Mouse (Mus musculus): ENCODE measurements around the gene Mier2. TPM values are rescaled to one million over a fixed set of nuclear protein-coding genes. Genes with fewer than 3 reads are reported as not detected.
A peak's percentile ranks its signal among the peaks of the same experiment; 100 is the strongest.

The Mier2 gene
- polyA plus RNA-seq, 1 experiment from 2014 or later, result 64.4 TPM

GRCm38 (mm10) chr10:79527453-79527845, 27.6 kb downstream of the Mier2 start:
- no peaks in the 10 kb centered on the region for H3K36me3 ChIP-seq (ENCODE audit: control insufficient read depth, insufficient read depth, low read length)
- no peak overlapping the region for H3K9ac ChIP-seq (ENCODE audit: low read length)
- H3K4me2 ChIP-seq (ENCODE audit: low read depth, low read length, severe bottlenecking), result no peak overlapping the region
- H3K4me3 ChIP-seq (ENCODE audit: low read depth, low read length), result no peak overlapping the region
- peak; percentile 33 for DNase-seq (ENCODE audit: low spot score)
- WGBS, result 87% methylated on average over 6 of the region's 6 CpGs
- H3K27me3 ChIP-seq (ENCODE audit: control insufficient read depth, insufficient read depth, low read length), result no peaks in the 10 kb centered on the region
- 0 out of 2 replicates have a peak, but pooled peaks cover 1% of the 10 kb centered on the region for H3K4me1 ChIP-seq (replicated peaks; ENCODE audit: control insufficient read depth, insufficient read depth, low read length)
- no peak for ATAC-seq (replicated peaks; ENCODE audit: low FRiP score)
- H3K9me3 ChIP-seq (ENCODE audit: control insufficient read depth, low read length), result no peaks in the 10 kb centered on the region
- no peak overlapping the region for H3K27ac ChIP-seq (ENCODE audit: low read depth, low read length)

- Histone ChIP-seq H3K4me2 (ENCODE audit: low read depth, low read length, severe bottlenecking) (no peak overlapping the region), H3K4me3 (ENCODE audit: low read depth, low read length) (no peak overlapping the region), H3K27me3 (ENCODE audit: control insufficient read depth, insufficient read depth, low read length) (no peaks in the 10 kb centered on the region), H3K27ac (ENCODE audit: low read depth, low read length) (no peak overlapping the region), H3K9me3 (ENCODE audit: control insufficient read depth, low read length) (no peaks in the 10 kb centered on the region), H3K36me3 (ENCODE audit: control insufficient read depth, insufficient read depth, low read length) (no peaks in the 10 kb centered on the region), H3K9ac (ENCODE audit: low read length) (no peak overlapping the region), H3K4me1 (replicated peaks; ENCODE audit: control insufficient read depth, insufficient read depth, low read length) (no peaks in the 10 kb centered on the region)
- WGBS, result 88% methylated on average over 12 of the region's 12 CpGs
- ATAC-seq (replicated peaks; ENCODE audit: low FRiP score) (no peak), DNase-seq (ENCODE audit: low spot score) (peak; percentile 50)
Observed at GRCm38 (mm10) chr10:79526661-79527452, 28.1 kb downstream of the Mier2 start.

GRCm38 (mm10) chr10:79525456-79526325, 29.3 kb downstream of the Mier2 start:
- Histone ChIP-seq H3K36me3 (ENCODE audit: control insufficient read depth, insufficient read depth, low read length) (no peaks in the 10 kb centered on the region), H3K4me1 (replicated peaks; ENCODE audit: control insufficient read depth, insufficient read depth, low read length) (no peaks in the 10 kb centered on the region), H3K9ac (ENCODE audit: low read length) (no peak overlapping the region), H3K9me3 (ENCODE audit: control insufficient read depth, low read length) (no peaks in the 10 kb centered on the region), H3K4me3 (ENCODE audit: low read depth, low read length) (no peak overlapping the region), H3K27ac (ENCODE audit: low read depth, low read length) (no peak overlapping the region), H3K4me2 (ENCODE audit: low read depth, low read length, severe bottlenecking) (no peak overlapping the region), H3K27me3 (ENCODE audit: control insufficient read depth, insufficient read depth, low read length) (no peaks in the 10 kb centered on the region)
- ATAC-seq (replicated peaks; ENCODE audit: low FRiP score) (no peak), DNase-seq (ENCODE audit: low spot score) (peak; percentile 41)
- 90% methylated on average over 8 of the region's 8 CpGs for WGBS

GRCm38 (mm10) chr10:79524433-79524832, 30.6 kb downstream of the Mier2 start:
- no peak for ATAC-seq (replicated peaks; ENCODE audit: low FRiP score)
- no peaks in the 10 kb centered on the region for H3K27me3 ChIP-seq (ENCODE audit: control insufficient read depth, insufficient read depth, low read length)
- 88% methylated on average over 1 of the region's 1 CpGs for WGBS

GRCm38 (mm10) chr10:79506709-79507108, 48.3 kb downstream of the Mier2 start:
- 93% methylated on average over 2 of the region's 2 CpGs for WGBS
- no peaks in the 10 kb centered on the region for H3K36me3 ChIP-seq (ENCODE audit: control insufficient read depth, insufficient read depth, low read length)

More at GRCm38 (mm10) chr10:79524433-79524832, 30.6 kb downstream of the Mier2 start:
- Histone ChIP-seq H3K9me3 (ENCODE audit: control insufficient read depth, low read length) (no peaks in the 10 kb centered on the region), H3K4me2 (ENCODE audit: low read depth, low read length, severe bottlenecking) (no peak overlapping the region), H3K9ac (ENCODE audit: low read length) (no peak overlapping the region), H3K4me1 (replicated peaks; ENCODE audit: control insufficient read depth, insufficient read depth, low read length) (no peaks in the 10 kb centered on the region), H3K36me3 (ENCODE audit: control insufficient read depth, insufficient read depth, low read length) (no peaks in the 10 kb centered on the region), H3K27ac (ENCODE audit: low read depth, low read length) (no peak overlapping the region), H3K4me3 (ENCODE audit: low read depth, low read length) (no peak overlapping the region)
- no peak for DNase-seq (ENCODE audit: low spot score)

GRCm38 (mm10) chr10:79502830-79503644, 52.0 kb downstream of the Mier2 start:
- no peak overlapping the region for H3K9ac ChIP-seq (ENCODE audit: low read length)
- DNase-seq (ENCODE audit: low spot score) (no peak), ATAC-seq (replicated peaks; ENCODE audit: low FRiP score) (no peak)
- no peaks in the 10 kb centered on the region for H3K4me1 ChIP-seq (replicated peaks; ENCODE audit: control insufficient read depth, insufficient read depth, low read length)
- H3K9me3 ChIP-seq (ENCODE audit: control insufficient read depth, low read length), result no peaks in the 10 kb centered on the region
- 73% methylated on average over 6 of the region's 6 CpGs for WGBS
- no peaks in the 10 kb centered on the region for H3K27me3 ChIP-seq (ENCODE audit: control insufficient read depth, insufficient read depth, low read length)
- H3K27ac ChIP-seq (ENCODE audit: low read depth, low read length), result no peak overlapping the region
- H3K4me3 ChIP-seq (ENCODE audit: low read depth, low read length), result no peak overlapping the region
- H3K4me2 ChIP-seq (ENCODE audit: low read depth, low read length, severe bottlenecking), result no peak overlapping the region
- no peaks in the 10 kb centered on the region for H3K36me3 ChIP-seq (ENCODE audit: control insufficient read depth, insufficient read depth, low read length)

More at GRCm38 (mm10) chr10:79506709-79507108, 48.3 kb downstream of the Mier2 start:
- no peak for DNase-seq (ENCODE audit: low spot score)
- no peak overlapping the region for H3K4me2 ChIP-seq (ENCODE audit: low read depth, low read length, severe bottlenecking)
- H3K4me3 ChIP-seq (ENCODE audit: low read depth, low read length), result no peak overlapping the region
- H3K27me3 ChIP-seq (ENCODE audit: control insufficient read depth, insufficient read depth, low read length), result no peaks in the 10 kb centered on the region
- ATAC-seq (replicated peaks; ENCODE audit: low FRiP score), result no peak
- H3K9ac ChIP-seq (ENCODE audit: low read length), result no peak overlapping the region
- no peak overlapping the region for H3K27ac ChIP-seq (ENCODE audit: low read depth, low read length)
- no peaks in the 10 kb centered on the region for H3K9me3 ChIP-seq (ENCODE audit: control insufficient read depth, low read length)
- H3K4me1 ChIP-seq (replicated peaks; ENCODE audit: control insufficient read depth, insufficient read depth, low read length), result no peaks in the 10 kb centered on the region

- no peak for DNase-seq (ENCODE audit: low spot score)
- Histone ChIP-seq H3K27me3 (ENCODE audit: control insufficient read depth, insufficient read depth, low read length) (no peaks in the 10 kb centered on the region), H3K36me3 (ENCODE audit: control insufficient read depth, insufficient read depth, low read length) (no peaks in the 10 kb centered on the region), H3K4me3 (ENCODE audit: low read depth, low read length) (no peak overlapping the region), H3K27ac (ENCODE audit: low read depth, low read length) (no peak overlapping the region), H3K4me1 (replicated peaks; ENCODE audit: control insufficient read depth, insufficient read depth, low read length) (no peaks in the 10 kb centered on the region), H3K9ac (ENCODE audit: low read length) (no peak overlapping the region), H3K9me3 (ENCODE audit: control insufficient read depth, low read length) (no peaks in the 10 kb centered on the region), H3K4me2 (ENCODE audit: low read depth, low read length, severe bottlenecking) (no peak overlapping the region)
- no peak for ATAC-seq (replicated peaks; ENCODE audit: low FRiP score)
- 31% methylated on average over 2 of the region's 2 CpGs for WGBS
Observed at GRCm38 (mm10) chr10:79496701-79497288, 58.2 kb downstream of the Mier2 start.

- no peaks in the 10 kb centered on the region for H3K9me3 ChIP-seq (ENCODE audit: control insufficient read depth, low read length)
- no peaks in the 10 kb centered on the region for H3K4me1 ChIP-seq (replicated peaks; ENCODE audit: control insufficient read depth, insufficient read depth, low read length)
- H3K27ac ChIP-seq (ENCODE audit: low read depth, low read length), result no peak overlapping the region
- H3K4me3 ChIP-seq (ENCODE audit: low read depth, low read length), result no peak overlapping the region
- H3K9ac ChIP-seq (ENCODE audit: low read length), result no peak overlapping the region
- no peaks in the 10 kb centered on the region for H3K27me3 ChIP-seq (ENCODE audit: control insufficient read depth, insufficient read depth, low read length)
- ATAC-seq (replicated peaks; ENCODE audit: low FRiP score) (no peak), DNase-seq (ENCODE audit: low spot score) (no peak)
- H3K4me2 ChIP-seq (ENCODE audit: low read depth, low read length, severe bottlenecking), result no peak overlapping the region
- 80% methylated on average over 3 of the region's 3 CpGs for WGBS
- no peaks in the 10 kb centered on the region for H3K36me3 ChIP-seq (ENCODE audit: control insufficient read depth, insufficient read depth, low read length)
Observed at GRCm38 (mm10) chr10:79495886-79496285, 59.1 kb downstream of the Mier2 start.

Data from forebrain, embryonic 11.5 days (tissue).